Mouse (Mus musculus): ENCODE data around the gene Atxn1.

Gene Atxn1

GRCm38 (mm10) chr13:45836377-45837054, 128.3 kb downstream of the Atxn1 start:
- DNase-seq (ENCODE audit: extremely low spot score, low read depth, low spot score): no peak

- no peak for DNase-seq (ENCODE audit: extremely low spot score, low read depth, low spot score)
Observed at GRCm38 (mm10) chr13:45834300-45834699, 130.5 kb downstream of the Atxn1 start.

GRCm38 (mm10) chr13:45832695-45833350, 132.0 kb downstream of the Atxn1 start:
- DNase-seq (ENCODE audit: extremely low spot score, low read depth, low spot score): no peak

GRCm38 (mm10) chr13:45829341-45829936, 135.4 kb downstream of the Atxn1 start:
- no peak for DNase-seq (ENCODE audit: extremely low spot score, low read depth, low spot score)

DNA sequence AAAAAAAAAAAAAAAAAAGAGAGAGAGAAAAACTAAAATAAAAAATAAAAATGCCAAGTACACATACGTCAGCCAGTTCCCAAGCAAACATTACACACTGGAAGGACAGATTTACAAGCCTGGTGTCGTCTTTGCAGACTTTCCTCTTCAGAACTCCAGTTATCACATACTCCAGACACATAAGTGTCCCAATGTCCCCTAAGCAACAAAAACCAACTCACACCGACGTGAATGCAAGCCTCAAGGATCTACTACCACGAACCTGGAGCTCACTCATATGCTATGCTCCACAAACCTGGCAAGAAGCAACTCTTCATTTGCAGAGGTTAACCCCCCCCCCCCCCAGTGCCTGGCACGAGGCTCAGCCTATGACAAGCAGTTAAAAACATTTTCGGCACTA, 136.8 kb downstream of the Atxn1 start:
- DNase-seq (ENCODE audit: extremely low spot score, low read depth, low spot score): no peak

DNA sequence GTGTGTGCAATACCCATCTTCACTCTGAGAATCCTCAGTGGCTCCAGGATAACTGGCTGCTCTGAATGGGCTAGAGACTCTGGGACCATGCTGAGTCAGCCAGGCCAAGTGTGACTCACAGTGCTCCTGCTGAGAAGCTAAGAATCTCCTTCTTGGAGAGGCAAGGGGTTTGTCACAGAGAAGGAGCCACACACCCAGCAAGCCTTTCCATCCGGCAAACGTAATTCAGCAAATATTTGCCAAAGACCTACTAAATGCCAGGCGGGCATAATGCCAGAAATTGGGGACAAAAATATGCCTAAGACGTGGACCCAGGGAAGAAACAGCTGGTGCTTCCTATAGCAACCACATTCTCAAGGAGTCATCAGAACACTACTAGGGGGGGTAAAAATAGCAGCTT, 137.2 kb downstream of the Atxn1 start:
- no peak for DNase-seq (ENCODE audit: extremely low spot score, low read depth, low spot score)

DNA sequence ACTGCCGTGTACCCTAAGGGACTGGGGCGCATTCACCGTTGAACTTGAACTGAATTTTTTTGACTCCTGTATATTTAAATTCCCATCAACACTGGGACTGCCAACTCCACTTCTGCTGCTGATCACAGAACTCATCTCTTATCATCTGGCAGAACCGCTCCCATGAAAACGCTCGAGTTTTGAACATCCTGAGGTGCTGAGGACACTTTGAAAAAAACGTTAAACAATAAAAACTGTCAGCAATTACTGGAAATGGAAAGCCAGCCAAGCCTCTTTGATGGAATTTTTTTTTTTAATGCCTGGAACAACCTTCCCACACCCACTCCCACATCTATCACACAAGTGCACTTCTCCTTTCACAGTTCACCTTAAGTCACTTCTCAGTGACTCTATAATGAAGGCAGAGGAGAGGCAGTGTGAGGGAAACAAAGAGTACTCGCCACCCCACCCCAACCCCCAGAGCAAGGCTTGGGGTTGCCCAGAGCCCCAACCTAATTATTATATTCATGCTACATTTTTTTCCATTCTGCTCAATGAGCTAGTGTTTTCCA, 137.7 kb downstream of the Atxn1 start:
- no peak for DNase-seq (ENCODE audit: extremely low spot score, low read depth, low spot score)

DNA sequence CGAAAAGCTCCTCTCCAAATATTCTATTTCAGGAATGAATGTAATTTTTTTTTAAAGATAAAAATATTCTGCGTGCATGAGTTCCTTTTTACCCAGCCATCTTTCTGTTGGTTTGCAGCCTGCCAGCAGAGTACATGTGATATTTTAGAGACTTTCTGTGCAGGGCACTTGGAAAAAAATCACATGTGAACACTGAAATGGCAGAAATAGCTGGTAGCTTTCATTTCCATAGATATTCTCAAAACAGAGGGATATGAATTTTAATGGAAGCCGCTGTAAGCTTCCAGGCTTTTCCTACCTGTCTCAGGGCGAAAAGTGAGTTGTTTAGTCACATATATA, 142.3 kb downstream of the Atxn1 start:
- DNase-seq (ENCODE audit: extremely low spot score, low read depth, low spot score): no peak

- no peak for DNase-seq (ENCODE audit: extremely low spot score, low read depth, low spot score)
Observed at GRCm38 (mm10) chr13:45821764-45822490, 142.9 kb downstream of the Atxn1 start.

DNA sequence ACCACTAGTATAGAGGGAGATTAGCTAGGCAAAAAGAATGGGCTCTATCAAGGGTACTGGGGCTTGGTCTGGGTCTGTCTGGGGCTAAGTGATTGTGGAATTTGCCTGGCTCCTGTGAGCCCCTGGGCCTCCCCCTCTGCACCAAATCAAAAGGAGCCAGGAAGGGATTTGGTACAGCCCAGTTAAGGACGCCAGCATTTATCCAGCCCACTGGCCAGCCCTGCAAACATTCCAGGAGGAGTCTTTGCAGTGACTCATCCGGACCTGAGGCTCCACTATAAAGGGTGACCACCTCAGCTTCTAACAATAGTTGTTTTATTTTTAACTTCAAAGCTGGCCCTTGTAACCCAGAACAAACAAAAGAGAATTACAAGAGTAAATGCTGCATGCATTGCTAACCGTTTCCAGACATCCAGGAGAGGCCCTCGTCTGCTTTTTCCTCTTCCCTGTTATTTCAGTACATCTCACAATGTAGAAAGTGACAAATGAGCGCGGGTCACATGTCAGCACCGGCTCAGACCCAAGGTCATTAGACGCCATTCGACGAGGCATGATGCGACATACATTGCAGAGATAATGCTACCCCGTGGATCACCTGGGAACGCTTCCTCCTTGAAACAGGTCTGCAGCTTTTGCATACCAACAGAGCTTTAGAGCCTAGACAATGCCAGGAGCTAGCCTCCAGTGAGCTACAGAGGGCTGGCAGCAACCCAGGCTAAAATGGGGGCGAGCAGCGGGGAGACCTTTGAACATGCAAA, 144.2 kb downstream of the Atxn1 start:
- no peak for DNase-seq (ENCODE audit: extremely low spot score, low read depth, low spot score)

- DNase-seq (ENCODE audit: extremely low spot score, low read depth, low spot score): no peak
Observed at GRCm38 (mm10) chr13:45816670-45817069, 148.1 kb downstream of the Atxn1 start.

GRCm38 (mm10) chr13:45809777-45810410, 154.9 kb downstream of the Atxn1 start:
- no peak for DNase-seq (ENCODE audit: extremely low spot score, low read depth, low spot score)

- DNase-seq (ENCODE audit: extremely low spot score, low read depth, low spot score): no peak
Observed at GRCm38 (mm10) chr13:45807593-45808043, 157.2 kb downstream of the Atxn1 start.

DNA sequence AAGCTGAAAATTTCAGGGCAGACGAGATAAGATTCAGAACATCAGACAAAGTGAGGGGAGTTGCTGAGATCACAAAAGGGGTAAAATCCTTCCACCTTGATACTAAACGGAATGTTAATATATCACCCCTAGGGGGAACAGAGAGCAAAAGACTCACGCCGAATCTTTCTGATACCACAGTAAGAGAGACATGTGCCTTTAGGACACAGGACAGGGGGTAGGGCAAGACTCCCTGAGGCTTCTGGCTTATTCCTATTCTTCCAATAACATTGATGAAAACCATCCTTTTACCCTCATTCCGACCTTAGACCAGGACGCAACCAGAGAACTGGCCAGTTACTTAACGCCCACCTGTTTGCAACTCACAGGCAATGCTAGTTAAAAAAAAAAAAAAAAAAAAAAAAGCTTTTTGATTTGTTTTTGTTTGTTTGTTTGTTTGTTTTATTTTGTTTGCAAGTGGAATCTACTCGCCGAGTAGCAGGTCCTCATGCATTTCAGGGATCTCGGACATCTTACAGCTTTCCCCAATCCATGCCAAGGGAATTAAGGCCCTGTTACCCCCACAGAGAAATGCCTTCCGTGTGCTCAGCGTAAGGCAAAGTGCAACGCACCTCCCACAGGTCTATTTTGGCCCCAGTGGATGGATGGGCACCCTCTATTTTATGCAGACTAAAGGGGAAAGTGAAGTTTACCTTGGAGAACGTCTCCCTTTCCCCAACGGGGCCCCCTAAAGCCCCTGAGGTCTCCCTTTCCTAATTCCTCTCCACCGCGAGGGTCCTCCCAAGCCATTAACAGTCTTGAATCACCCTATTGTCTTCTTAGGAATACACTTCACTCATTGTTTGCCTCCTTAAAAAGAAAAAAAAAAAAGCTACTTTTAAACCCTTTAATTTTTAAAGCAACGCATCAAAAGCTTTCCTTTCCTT, 157.9 kb downstream of the Atxn1 start:
- no peak for DNase-seq (ENCODE audit: extremely low spot score, low read depth, low spot score)

DNA sequence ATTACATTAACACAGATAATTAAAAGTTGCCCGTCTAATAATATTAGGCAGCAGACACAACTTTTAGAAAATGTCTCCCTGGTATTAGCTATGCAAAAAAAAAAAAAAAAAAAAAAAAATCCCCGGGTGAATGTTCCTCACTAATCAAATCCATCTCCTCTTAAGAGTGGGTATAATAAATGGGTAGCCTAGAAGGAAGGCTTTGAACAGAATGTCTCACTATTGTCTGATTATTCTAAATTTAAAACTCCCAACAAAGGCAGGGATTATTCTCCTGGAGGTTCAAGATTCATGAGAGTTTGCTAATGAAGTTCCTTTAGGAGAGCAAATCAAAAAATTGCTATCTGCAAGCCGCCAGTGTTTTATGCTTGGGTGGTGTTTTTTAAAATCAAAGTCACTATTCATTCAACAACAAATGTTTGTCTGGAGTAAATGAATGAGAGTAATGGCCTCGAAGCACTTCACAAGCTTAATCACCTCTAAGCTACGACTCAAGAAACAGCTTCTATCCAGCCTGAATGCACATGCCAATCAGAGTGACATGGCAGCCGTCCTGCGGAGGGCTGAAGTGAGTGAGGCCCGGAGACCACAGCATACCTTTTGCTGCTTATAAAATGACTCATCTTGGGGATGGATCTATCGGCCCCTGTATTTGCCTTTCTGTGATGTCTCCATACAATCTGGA, 158.8 kb downstream of the Atxn1 start:
- DNase-seq (ENCODE audit: extremely low spot score, low read depth, low spot score): no peak

GRCm38 (mm10) chr13:45802620-45803410, 162.0 kb downstream of the Atxn1 start:
- no peak for DNase-seq (ENCODE audit: extremely low spot score, low read depth, low spot score)

- DNase-seq (ENCODE audit: extremely low spot score, low read depth, low spot score): no peak
Observed at GRCm38 (mm10) chr13:45798248-45798647, 166.6 kb downstream of the Atxn1 start.

DNA sequence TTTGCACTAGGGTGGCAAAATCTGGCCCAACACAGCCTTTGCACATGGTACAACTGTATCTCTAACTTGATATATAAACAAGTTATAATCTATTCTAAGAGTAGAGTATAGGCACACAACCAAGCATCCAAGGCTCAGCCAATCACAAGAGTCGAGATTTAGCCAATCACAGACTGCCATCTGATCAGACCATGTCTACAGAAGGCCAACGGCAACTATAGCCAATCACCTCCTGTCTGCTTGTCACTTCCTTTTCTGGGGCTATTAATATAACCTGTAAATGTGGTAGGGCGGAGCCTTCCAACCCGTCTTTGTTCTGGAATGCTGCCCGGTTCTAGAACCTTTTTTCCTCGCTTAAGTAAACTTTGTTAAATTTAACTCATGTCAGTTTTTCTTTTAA, 167.1 kb downstream of the Atxn1 start:
- DNase-seq (ENCODE audit: extremely low spot score, low read depth, low spot score): no peak
